8 mouse cellular contexts compared by ENCODE assay signal in the genomic region with DNA sequence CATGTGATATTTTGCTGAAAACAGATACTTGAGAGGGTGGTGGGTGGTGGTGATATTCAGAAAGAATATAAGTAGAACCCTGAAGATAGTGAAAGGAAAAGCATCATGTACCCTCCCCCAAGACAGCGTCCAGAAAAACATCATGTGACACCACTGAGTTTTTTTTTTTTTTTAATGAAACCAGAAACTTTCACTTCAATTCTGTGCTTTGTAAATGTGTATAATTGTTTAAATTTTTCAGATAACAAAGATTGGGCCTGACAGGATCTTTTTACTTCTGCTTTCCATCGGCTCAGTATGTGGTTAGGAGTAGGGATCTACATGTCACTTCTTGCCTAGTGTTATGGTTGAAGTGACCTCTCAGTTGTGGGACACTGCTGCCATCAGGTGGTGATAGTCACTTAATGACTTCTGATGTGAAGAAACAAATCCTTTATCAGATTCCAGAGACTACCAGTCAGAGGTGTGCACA. TPM values are rescaled to one million over a fixed set of nuclear protein-coding genes. Genes with fewer than 3 reads are reported as not detected.
DNase-seq lines count a peak whose midpoint lies in the region; ATAC-seq and TF ChIP-seq lines count a peak whose summit lies in the region.

No protein-coding gene starts in this region.

- no peaks in the 10 kb centered on the region for H3K36me3 ChIP-seq in hindbrain, embryonic 11.5 days (ENCODE audit: control insufficient read depth, insufficient read depth, low read length)
- no peaks in the 10 kb centered on the region for H3K36me3 ChIP-seq in hindbrain, embryonic 16.5 days (ENCODE audit: control insufficient read depth, insufficient read depth, low read length)

- H3K4me3 ChIP-seq in hindbrain, embryonic 11.5 days (ENCODE audit: low read depth, low read length): no peak overlapping the region
- H3K4me3 ChIP-seq in hindbrain, embryonic 16.5 days (ENCODE audit: low read length): no peak overlapping the region

- no peaks in the 10 kb centered on the region for H3K9me3 ChIP-seq in hindbrain, embryonic 11.5 days (ENCODE audit: control insufficient read depth, low read length)
- no peaks in the 10 kb centered on the region for H3K9me3 ChIP-seq in hindbrain, embryonic 16.5 days (ENCODE audit: control insufficient read depth, low read length)

- no peak overlapping the region for H3K4me2 ChIP-seq in hindbrain, embryonic 11.5 days (replicated peaks; ENCODE audit: low read depth, low read length)
- no peak overlapping the region for H3K4me2 ChIP-seq in hindbrain, embryonic 16.5 days (ENCODE audit: low read length)

- H3K9ac ChIP-seq in hindbrain, embryonic 11.5 days (ENCODE audit: low read depth, low read length): no peak overlapping the region
- H3K9ac ChIP-seq in hindbrain, embryonic 16.5 days (ENCODE audit: low read depth, low read length): no peak overlapping the region

- TF ChIP-seq CTCF in brain, embryonic 14.5 days (IDR thresholded peaks at IDR 0.05; ENCODE audit: borderline replicate concordance, extremely low read depth, insufficient read depth, insufficient read length): peak; percentile 49; the same call in 1 of the 2 replicates

- peak; percentile 52 for DNase-seq in hindbrain, embryonic 11.5 days (ENCODE audit: low spot score)
- DNase-seq in brain, embryonic 14.5 days (ENCODE audit: low read depth): peak; percentile 81
- peak; percentile 21 for DNase-seq in fat pad, adult 2 months (ENCODE audit: extremely low read depth, low read depth, low spot score)
- peak; percentile 67 to 72 for DNase-seq in heart, postnatal 36 days
- DNase-seq in layer of hippocampus, postnatal 10 days (ENCODE audit: low spot score in 2 of 2): peak; percentile 52 to 69
- peak; percentile 89 for DNase-seq in lung, postnatal 25 days (ENCODE audit: low spot score)
- DNase-seq in right cerebral cortex, postnatal 36 days (ENCODE audit: low spot score in 2 of 2): peak; percentile 6 to 12

- no peaks in the 10 kb centered on the region for H3K4me1 ChIP-seq in hindbrain, embryonic 11.5 days (replicated peaks; ENCODE audit: control insufficient read depth, insufficient read depth, low read length)
- H3K4me1 ChIP-seq in hindbrain, embryonic 16.5 days (ENCODE audit: control insufficient read depth, insufficient read depth, low read depth, low read length): no peaks in the 10 kb centered on the region

- TF ChIP-seq POLR2A in brain, embryonic 14.5 days (IDR thresholded peaks at IDR 0.05; ENCODE audit: borderline replicate concordance, extremely low read depth, insufficient read depth, insufficient read length, poor library complexity, severe bottlenecking): no peak

- no peaks in the 10 kb centered on the region for H3K27me3 ChIP-seq in hindbrain, embryonic 11.5 days (ENCODE audit: control insufficient read depth, insufficient read depth, low read length)
- H3K27me3 ChIP-seq in hindbrain, embryonic 16.5 days (replicated peaks; ENCODE audit: control insufficient read depth, insufficient read depth, low read length): no peaks in the 10 kb centered on the region

- 71% methylated on average over 2 of the region's 2 CpGs for WGBS in hindbrain, embryonic 11.5 days
- WGBS in hindbrain, embryonic 16.5 days: 71% methylated on average over 2 of the region's 2 CpGs

- no peak for ATAC-seq in hindbrain, embryonic 11.5 days (ENCODE audit: low FRiP score)
- ATAC-seq in hindbrain, embryonic 16.5 days: no peak

- intact Hi-C loops in heart, postnatal 36 days (cut with DNase I): loop anchor here (1.0 to 5.0 kb wide), 3 partner anchors 243 to 363 kb away; no protein-coding TSS in a partner anchor

- H3K27ac ChIP-seq in hindbrain, embryonic 11.5 days (ENCODE audit: low read depth, low read length): no peak overlapping the region
- H3K27ac ChIP-seq in hindbrain, embryonic 16.5 days (ENCODE audit: low read depth, low read length): no peak overlapping the region

RNA-seq across cellular contexts. Expression of a gene that starts 33.7 kb away (rescaled TPM):
- 17.7 and 22.6 TPM in 2 replicates for polyA plus RNA-seq in hindbrain, embryonic 11.5 days (2014; fragmentation: Nextera tagmentation; extraction: Ambion mirVana)
- polyA plus RNA-seq in hindbrain, embryonic 16.5 days (2015; fragmentation: Nextera tagmentation; extraction: Ambion mirVana): 44.2 and 45.3 TPM in 2 replicates
- 13.0 and 17.2 TPM in 2 replicates for polyA plus RNA-seq in brain, embryonic 14.5 days (2012; rRNA removed)
- 1 to 10 TPM; 4.0 to 4.7 TPM for total RNA-seq in heart, postnatal 36 days (2021)
- total RNA-seq in layer of hippocampus, postnatal 10 days (2021): 10 to 100 TPM; 54.6 to 57.7 TPM

Comparison
In these comparisons a context has a peak if more than half of its experiments do, and no peak if none do; other contexts are left out.
1. DNase-seq: peak in every context shown above with its lines; median percentile 89 in lung, postnatal 25 days; 81 in brain, embryonic 14.5 days; 70 in heart, postnatal 36 days; 60 in layer of hippocampus, postnatal 10 days; 52 in hindbrain, embryonic 11.5 days; 21 in fat pad, adult 2 months; 9 in right cerebral cortex, postnatal 36 days.